Mouse (Mus musculus) urinary bladder, postnatal 25 days (tissue): ENCODE results near the gene Tdrd7.

Experiments used
- DNase-seq: peaks from one replicate; pipeline ENCODE4 v3.0.0; 2022; ENCODE audit warnings: low spot score

Tdrd7 gene

DNA sequence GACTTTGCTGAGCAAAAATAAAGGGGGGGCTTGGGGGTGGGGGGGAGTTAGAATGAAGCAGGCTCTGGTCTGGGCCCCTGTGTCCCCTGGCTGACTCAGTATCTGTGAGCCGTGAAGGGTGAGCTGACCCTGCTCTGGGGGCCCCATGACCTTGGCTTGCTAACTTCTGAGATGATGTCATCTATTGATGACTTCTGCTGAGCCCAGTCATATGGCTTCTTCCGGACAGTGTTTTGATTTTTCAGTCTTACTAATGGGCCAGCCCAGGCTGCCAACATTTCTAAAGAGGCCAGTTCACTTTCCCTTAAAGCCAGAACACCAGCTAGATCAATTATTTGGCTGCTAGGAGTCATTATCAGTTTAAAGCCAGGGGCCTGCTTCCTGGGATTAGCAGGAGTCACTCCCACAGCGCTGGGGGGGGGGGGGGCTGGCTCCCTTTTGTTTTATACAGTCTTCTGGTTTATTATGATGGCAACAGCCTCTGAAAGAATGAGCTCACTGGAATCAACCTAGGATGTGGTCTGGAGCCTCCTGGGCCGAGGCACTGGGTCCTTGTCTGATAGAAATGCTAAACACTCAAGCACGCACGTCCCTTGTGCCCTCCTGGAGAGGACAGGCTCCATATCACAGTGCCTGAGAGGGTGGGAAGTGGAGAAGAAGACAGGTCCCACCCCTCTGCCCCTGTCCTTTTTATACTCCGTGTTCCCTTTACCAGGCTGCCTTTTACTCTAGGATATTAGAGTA, 76.8 kb downstream of the Tdrd7 start:
- DNase-seq: no peak

DNA sequence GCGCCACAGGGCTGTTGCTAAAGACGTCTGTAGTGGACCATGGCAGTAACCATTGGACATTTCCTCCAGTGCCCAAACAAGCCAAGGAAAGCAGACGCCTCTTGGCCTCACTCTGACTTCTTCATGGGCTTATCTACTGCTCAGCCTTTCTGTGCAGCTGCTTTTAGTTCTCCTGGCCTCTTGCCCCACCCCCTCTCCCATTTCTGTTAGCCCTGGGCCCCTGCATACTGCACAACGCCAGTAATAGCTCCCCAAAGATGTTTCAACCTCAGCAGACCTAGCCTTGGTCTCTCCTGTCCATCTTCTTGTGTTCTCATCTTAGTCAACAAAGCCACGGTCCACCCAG, 77.3 kb downstream of the Tdrd7 start:
- no peak for DNase-seq

DNA sequence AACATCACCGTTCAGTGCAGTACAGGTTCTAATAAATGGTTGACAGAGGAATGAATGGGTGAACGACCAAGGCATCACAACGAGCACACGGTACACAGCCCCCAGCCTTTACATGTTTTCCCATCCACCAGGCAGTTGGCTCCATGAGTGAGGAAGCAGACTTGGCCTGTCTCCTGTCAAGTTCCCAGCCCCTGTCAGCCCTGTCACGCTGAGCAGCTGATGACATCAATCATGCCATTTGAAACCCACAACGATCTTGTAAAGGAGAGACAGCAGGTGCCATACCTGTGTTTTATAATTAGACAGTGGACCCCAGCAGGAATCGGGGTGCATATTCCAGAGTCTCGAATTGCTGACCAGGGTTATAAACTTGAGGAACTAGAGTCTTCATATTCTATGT, 78.2 kb downstream of the Tdrd7 start:
- DNase-seq: no peak

DNA sequence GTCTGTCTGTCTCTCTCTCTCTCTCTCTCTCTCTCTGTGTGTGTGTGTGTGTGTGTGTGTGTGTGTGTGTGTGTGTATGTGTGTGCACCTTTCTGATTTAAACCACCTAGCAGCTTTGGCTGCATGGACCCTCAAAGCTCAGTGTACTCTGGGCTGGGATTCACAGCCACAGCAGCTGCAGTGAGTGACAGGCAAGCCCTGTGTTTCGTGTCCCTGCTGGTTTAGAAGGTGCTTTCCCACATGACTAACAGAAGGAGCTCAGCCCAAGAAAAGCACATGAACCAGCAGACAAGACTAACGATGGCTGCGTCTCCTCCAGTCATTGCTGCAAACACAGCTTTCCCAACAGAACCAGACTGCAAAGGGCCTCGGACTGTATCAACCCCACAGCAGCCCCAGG, 82.8 kb downstream of the Tdrd7 start:
- no peak for DNase-seq

DNA sequence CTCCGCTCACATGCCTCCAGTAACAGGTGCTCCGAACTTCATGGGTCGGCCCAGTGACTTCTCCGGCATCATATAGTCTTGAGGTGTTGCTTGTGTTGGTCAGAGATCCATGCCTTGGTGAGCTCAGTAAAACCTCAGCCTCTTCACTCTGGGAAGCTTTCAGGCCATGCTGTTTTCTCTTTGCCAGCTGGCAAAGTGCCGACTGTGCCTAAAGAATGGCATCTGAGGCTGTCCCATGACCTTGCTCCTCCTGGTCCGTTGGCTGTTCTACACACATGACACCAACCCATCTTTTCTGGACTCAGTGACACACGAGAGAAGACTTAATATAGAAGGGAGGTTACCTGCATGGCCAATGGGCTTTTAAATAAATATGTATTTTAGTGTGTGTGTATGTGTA, 83.3 kb downstream of the Tdrd7 start:
- DNase-seq: no peak

DNA sequence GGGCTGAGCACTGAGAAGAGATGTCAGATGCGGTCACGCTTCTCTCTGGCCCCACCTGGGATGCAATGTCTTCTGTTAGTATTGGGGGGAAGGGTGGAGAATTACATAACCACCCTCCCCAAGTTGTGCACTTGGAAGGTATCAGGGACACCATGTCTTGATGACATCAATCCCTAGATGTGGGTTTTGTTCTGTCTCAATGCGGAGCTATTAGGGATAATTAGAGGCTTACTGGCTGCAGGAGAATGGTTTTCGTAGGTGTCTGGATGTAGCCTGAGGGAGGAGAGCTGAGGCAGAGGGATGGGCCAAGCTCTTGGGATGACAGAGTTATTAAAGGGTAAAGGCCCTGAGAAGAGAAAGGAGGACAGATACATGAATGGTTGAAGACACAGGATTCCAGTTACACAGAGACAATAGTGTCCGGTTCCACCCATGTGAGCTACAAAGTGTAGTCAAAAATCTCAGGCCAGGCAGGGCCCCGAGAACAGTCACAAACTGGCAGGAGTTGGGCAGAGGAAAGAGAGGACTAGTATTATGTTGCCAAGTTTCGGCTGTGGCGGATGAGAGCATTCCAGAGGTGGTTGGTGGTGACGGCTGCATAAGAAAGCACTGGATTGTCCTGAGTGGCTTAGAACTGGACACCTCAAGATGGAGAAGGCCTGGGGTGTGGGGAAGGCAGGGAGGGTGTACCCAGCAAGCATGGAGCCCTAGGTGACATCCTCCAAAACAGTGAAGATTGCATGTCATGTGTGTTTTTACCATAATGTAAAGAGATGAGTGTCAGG, 88.4 kb downstream of the Tdrd7 start:
- DNase-seq: no peak

DNA sequence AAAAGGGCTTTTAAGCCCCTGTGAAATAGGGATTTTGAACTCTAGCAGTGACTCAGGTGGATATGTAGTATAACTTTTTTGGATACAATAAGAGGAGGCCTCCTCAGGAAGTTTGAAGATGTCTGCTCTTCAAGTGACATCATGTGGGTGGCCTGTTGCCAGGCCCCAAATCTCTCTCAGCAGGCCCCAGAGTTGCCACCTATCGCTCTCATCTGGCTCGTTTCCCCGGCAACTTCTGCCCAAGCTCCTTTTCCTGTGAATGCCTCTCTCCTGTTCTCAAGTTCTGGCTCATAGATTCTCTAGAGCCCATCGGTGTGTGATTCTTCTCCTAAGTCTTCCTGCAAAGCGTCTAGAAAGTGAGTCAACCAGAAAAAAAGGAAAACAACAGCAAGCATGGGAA, 91.0 kb downstream of the Tdrd7 start:
- DNase-seq: no peak

DNA sequence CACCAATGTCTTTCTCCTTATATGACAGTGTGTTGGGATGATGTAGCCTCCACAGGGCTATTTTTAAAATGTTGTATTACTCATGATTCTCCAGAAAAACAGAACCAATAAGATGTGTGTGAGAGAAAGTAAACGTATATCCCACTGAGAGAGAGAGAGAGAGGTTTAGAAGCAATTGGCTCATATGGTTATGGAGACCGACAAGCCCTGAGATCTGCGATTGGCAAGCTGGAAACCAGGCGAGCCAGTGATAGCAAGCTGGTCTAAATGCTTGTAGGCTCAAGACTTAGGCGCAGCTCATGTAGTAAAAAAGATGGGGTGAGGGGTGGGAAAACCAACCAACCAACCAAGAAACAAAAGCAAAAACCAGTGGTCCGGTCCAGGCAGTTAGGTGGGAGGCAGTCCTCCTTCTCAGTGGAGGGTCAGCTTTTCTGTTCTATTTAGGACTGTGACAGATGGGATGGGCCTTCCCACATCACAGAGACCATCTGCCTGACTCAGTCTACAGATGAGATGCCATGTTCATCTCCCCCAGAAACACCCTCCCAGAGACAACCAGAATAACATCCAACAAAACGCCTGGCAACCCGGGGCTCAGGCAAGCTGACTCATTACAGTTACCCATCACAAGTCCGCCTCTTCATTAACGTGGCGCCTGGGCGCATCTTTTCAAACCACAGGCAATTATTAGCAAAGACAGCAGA, 96.3 kb downstream of the Tdrd7 start:
- no peak for DNase-seq

DNA sequence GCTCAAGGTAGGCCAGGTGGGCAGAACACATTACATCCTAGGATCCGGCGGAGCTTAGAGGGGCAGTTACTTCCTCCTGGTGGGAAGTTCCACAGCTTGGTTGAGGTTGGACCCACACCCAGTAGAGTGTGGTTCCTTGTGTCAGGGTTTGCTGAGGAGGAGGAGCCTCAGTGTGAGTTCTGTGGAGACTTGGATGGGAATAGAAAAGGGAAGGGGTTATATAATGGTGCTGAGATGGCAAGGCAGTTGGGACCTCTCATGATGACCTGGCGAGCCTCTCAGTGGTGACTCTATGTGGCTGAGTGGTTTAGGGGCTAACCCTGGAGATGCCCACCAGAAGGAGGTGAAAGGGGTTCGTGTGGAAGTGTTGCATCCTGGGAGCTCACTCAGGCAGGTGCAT, 98.7 kb downstream of the Tdrd7 start:
- DNase-seq: no peak

DNA sequence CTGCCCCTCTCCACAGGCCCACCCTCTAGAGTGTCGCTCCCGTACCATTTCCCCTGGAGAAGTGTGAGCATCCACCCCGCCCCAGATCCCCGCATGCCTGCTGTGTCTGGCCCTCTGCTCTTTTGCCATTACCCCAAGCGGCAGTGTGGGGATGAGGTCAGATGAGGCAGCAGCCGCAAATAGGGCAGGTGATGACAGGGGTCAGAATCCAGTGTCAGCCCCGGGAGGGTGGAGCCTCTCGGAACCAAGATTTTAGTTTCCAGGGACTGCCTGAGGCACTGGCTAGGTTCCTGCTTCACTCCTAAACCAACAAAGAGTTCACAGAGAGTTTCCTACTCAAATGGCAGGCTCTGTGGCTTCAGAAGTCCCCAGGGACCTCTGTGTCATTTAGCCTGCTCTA, 99.1 kb downstream of the Tdrd7 start:
- no peak for DNase-seq

DNA sequence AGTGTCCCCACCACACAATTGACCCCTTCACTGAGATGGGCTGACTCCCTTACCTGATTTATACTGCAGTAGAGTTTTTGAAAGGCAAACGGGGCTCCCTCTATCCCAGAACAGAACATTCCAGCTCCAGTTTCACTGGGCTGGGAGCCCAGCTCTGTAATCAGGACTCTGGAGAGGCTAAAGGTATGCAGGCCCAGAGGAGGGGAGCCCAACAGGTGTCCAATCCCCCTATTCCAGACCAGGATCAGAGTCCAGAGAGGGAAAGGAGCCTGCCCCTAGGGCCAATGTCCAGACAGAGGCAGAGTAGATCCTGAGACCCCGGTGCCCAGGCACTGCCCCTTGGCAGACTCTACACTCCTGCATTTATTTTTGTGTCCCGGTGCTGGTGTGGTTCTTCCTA, 99.8 kb downstream of the Tdrd7 start:
- no peak for DNase-seq

DNA sequence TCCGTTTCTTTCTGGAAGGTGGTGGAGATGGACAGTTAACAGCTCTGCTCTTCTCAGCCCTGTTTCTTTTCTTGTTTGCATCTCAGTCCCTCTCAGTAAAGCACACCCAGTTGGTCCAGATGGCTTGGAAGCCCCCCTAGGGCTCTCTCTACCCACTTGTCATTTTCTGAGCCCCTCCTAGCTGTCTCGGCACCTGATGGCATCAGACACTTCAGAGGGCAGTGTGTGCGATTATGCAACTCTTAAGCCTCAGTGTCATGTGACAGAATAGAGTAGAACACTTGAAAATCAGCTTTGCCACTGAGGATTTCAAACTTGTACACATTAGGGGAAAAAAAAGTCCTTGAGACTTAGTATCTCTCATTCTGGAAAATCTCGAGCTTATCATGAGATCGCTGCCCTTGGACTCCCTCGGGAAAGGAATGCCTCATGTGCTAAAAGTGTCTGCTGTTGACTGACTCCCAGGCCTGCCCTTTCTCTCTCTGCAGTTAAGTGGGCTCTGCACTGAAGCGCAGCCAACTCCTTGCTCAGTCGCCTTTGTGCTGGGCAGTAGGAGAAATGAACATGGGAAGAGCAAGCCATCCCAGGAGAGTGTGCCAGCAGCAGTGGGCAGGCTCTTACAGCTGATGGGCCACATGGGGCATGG, 100.7 kb downstream of the Tdrd7 start:
- no peak for DNase-seq

DNA sequence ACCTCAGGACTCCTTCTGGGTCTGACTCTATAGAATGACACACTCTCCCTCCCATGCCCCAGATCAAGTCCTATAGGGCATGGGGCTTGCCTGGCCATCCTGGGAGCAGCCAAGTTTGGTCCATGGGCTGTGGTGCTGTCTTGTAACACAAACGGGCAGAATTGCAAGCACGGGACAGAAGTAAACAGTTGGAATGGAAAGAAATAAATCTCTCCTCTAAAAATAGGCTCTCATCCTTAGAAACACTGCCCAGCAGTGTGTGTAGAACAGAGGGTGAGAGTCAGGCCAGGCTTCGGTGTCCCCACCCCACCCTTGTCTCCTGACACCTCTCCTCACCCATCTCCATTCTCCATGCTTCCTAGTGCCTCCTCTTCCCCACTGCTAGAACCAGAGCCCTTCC, 102.9 kb downstream of the Tdrd7 start:
- no peak for DNase-seq

DNA sequence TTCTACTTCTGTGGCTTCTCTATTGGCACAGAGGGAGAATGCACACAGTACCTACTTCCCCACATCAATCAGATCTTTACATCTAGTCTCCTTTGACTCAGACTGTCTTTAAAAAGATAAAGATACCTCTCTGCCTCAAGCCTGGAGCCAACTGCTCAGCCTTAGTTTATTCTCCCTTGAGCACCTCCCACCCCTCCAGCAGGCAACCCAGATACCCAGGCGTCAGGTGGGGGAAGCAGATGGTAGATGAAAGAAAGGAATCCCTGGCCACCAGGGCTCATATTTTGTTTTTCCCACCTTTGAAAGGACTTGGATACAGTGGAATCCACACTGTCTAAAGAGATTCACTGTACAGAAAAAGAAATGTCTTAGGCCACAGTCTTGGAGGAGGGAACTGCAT, 103.4 kb downstream of the Tdrd7 start:
- no peak for DNase-seq

DNA sequence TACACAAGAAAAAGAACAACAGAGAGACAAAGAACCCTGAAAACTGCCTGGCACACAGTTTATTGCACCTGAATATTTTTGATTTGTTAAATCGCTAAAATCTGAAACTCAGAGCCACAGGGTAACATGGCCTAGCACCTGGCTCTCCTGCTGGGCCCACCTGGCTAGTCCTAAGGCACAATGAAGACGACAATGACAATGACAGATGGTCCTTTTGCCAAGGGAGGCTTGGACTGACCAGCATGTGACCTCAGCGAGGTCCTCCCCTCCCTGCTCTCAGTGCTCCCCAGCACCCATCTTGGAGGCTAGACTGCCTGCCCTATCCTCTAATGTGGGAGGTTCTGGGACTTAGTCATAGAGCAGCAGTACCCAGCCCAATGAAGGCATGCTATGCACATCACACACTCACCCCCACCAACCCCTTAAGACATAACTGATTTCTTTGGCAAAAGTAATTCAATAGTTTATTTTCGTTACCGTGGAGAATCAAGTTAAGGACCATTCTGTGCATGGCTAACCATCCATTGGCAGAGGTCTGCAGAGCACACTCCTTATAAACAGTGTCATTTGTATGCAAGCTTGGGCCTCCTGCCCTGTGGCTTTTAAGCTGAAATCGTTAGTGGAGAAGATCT, 104.8 kb downstream of the Tdrd7 start:
- DNase-seq: no peak

DNA sequence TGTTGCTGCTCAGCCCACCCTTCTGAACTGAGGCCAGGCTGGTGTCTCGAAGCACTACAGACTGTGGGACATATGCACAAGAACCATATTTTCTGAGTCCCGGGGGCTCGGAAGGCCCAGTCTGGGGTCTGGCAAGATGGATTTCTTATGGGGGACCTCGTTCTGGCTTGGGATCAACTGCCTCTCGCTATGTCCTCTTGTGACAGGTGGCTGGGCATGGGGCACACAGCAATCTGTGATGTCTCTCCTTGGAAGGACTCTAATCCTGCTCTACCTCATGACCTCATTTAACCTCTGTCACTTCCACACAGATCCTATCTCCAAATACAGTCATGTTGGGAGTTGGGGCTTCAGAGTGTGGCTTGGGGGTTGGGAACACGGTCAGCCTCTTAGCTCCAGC, 107.5 kb downstream of the Tdrd7 start:
- DNase-seq: no peak

DNA sequence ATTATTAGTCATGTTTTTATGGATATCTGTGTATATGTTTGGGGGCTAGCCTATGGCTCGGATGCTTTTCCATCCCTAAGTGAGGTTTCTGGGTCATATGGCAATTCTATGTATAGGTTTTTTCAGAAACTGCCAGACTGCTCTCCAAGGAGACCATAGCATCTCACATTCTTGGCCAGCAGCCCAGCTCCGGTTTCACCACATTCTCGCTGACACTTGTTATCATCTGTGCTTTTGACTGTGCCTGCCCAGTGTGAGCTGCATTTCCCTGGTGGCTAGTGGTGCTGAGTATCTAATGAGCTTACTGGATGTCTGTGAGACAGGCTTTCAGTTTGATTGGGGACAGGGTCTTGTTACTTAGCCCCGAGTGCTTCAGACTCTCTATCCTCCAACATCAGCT, 108.6 kb downstream of the Tdrd7 start:
- DNase-seq: no peak

DNA sequence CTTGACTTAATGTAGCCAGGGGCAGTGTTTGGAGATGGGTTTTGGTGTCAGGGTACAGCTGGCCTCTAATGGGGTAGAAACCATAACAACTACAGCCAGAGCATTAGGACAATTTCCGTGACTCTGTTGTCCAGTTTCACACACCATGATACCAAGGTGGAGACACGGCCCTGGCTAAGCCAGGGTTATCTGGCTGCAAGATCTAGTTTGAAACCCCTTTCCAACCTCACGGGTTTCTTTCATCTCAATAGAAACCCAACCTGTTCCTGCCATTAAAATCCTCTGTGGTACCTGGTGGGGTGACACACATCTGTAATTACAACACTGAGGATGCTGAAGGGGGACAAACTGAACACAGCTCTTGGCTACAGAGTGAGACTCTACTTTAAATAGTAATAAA, 110.5 kb downstream of the Tdrd7 start:
- DNase-seq: no peak

DNA sequence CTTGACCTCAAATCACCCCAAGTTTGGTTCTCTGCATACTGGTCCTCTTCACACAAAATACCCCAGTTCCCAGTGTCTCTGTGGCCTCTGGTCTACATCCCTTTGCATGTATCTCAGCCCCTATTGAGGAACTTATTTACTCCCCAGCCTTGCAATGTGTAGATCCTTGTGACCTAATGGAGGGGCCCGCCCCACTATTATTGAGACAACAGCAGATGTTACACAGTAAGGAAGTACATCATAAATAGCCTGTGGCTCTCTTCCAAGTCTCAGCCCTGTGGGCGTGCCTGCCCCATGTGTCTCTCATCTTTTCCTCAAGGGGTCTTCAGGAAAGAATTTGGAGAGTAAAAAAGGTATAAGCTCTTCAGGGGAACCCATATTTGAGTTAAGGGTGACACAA, 111.8 kb downstream of the Tdrd7 start:
- DNase-seq: no peak

DNA sequence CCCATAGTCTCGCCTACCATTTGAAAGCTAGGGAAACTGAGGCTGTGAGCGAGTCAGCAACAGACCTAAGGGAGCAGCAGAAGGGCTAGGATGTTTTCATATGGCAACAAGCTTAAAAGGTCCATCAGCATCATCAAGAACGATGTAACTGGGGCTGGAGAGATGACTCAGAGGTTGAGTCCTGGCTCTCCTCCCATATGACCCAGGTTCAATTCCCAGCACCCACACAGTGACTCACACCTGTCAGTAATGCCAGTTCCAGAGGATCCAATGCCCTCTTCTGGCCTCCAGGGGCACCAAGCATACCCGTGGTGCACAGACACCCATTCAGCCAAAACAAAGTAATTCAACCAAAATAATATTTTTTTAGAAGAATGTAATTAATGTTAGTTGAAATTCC, 115.1 kb downstream of the Tdrd7 start:
- no peak for DNase-seq

DNA sequence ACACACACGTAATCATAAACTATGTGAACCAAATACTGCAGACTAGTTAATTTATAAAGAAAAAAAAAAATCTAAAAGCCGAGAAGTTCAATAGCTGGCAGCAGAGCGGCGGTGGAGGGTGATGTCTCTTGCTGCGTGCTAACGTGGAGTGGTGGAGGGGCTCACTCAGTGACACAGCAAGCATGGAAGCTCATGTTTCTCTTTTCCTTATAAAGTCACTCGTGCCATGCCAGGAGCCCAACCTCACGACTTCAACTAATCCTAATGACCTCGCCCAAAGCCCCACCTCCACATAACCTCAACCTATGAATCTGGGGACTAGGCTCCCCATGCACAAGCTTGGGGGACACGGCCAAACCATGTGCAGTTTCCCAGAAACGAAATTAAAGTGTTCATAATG, 117.4 kb downstream of the Tdrd7 start:
- no peak for DNase-seq
